Mouse (Mus musculus) heart, adult 11 months (tissue): ENCODE results near the gene Fn3k.

Source experiments
- DNase-seq: peaks from one replicate; pipeline ENCODE4 v3.0.0; 2022

Gene Fn3k

GRCm38 (mm10) chr11:121434156-121435155 is at the start of gene Fn3k:
Fn3k (plus strand) TSS chr11:121434913.
- DNase-seq: peak; percentile 99

DNA sequence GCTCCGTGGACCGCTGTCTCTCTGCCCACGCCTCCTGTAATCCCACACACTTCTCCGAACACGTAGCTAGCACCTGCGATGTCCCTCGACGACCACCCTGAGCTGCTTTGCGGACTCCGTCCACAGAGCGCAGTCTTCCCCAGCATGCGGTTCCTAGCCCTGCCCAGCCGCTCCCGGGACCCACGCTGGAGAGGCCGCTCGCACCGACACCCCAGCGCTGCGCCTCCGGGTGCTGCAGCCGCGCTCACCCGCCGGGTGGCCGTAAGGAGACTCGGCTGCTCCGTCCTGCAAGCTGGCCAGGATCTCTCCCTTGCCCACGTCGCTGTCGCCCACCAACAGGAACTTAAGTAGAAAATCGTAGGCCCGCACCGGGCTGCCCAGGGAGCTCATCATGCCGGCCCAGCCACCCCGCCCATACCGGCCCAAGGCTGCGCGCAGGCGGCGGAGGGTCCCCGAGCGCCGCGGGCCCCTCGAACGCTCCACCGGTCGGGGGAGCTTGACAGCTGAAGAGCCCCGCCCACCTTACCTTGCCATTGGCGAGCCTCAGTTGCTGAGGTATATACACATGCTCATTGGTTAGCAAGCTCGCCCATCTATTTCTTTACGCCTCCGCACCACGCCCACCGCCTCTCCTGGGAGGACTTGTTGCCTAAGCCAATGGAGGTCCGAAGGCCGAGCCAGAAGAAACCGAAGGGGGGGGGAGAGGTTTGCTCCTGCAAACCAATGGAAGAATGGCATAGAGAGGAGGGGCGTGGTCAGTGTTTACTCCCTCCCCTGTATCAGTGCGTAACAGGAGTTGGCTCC is 46.8 kb upstream of the Fn3k start, which contains the start of gene Rab40b:
TSS of gene Rab40b (minus strand) at position 502 of the 804 bp plus-strand sequence.
- peak; percentile 100 for DNase-seq

GRCm38 (mm10) chr11:121388554-121388945 is 46.2 kb upstream of the Fn3k start:
- no peak for DNase-seq

DNA sequence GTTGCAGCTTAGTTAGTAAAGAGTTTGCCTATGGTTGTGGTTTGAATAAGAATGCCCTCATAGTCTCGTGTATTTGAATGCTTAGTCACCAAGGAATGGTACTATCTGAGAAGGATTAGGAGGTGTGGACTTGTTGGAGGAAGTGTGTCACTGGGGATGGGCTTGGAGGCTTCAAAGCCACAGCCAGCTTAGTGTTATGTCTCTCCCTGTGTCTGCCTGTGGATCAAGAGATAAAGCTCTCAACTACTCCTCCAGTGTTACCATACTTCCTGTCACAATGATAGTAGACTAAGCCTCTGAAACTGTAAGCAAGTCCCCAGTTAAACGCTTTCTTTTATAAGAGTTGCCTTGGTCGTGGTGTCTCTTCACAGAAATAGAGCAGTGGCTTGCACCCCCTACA is 43.9 kb upstream of the Fn3k start:
- DNase-seq: no peak

- DNase-seq: peak; percentile 31
Observed at GRCm38 (mm10) chr11:121392405-121392804, 42.3 kb upstream of the Fn3k start.

DNA sequence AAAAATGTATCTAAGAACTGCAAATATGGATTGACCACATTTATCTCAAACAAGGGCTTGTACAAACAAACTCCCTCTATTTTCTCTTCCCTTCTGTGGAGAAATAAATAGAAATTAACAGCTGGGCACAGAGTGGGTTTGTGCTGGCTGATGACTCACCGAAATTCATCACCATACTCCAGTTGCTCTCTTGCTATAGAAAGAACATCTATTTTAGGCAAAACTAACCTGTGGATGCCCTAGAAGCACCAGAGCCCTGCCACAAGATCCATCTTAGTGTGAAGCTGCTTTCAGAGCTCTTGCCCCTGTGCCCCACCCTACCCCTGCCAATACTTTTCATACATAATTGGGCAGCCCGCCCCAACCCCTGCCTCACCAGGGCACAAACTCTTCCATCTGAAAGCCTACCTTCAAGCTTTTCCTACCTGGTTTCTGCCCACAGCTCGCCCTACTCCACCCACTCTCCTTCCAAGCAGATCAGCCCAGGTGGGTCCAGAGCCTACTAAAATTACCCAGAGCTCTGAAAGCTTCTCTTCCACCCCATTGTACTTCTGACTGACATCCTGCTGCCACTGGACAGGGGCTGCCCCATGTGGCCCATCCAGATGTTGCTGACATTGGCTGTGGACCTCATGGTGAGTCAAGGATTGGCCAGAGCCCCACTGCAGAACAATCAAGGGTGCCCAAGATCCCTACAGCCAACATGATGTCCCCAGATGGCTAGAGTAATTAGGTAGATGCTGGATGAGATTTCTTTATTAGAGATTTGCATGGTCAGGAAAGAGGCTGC is 27.2 kb upstream of the Fn3k start:
- peak; percentile 68 for DNase-seq

DNA sequence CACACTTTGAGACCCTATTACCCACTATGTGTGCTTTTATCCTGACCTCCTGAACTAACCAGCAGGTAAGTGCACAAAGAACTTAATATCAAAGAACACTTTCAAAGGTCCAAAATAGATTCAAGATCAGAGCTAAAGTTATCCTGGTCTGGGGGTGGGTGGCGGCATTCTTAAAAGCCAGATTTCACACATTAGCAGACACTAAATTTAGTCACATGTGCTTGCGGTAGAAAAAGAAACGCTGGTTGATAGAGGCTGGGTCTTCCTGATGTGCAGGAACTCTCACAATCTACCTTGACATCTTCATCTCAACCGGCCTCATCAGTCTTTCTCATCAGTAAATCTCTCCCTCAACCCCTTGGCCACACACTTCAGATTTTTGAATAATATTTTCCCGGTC is 20.0 kb upstream of the Fn3k start:
- peak; percentile 77 for DNase-seq

DNA sequence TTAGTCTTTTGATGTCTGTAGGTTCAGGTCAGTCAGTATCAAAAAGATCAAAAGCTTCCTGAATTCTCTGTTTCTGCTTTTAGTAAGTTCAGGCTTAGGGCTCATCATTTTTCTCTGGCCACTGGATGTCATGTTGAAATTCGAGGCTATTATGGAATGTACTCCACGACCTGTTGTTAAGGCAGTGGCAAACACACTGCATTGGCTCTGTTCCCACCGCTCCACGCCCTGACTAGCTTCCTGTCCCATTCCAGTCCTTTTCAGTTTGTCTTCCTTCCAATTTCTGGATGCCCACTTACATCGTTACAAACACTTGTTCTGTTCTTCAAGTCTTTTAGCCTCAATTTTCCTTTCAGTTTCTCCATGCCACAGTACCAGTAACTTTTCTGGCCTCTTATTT is 19.4 kb upstream of the Fn3k start:
- peak; percentile 81 for DNase-seq

- DNase-seq: no peak
Observed at GRCm38 (mm10) chr11:121417971-121418370, 16.7 kb upstream of the Fn3k start.

DNA sequence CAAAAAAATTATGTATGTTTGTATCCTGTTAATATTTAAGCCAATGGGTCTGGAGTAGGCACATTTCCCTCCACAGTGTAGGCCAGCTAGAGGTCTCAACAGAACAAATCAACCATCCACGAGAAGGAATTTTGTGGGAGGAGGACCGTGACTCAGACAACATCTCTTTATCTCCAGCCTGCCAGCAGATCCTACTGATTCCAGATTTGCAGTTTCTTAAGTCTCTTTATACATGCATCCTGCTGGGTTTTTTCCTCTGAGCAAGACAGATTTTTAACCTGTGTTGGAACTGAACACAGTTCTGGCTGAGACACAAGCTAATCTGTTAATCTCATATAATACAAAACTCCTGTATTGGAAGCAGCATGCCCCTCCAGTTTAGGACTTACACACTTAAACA is 15.8 kb upstream of the Fn3k start:
- peak; percentile 25 for DNase-seq

GRCm38 (mm10) chr11:121420379-121420778 is 14.3 kb upstream of the Fn3k start:
- peak; percentile 68 for DNase-seq

GRCm38 (mm10) chr11:121420830-121421552 is 13.7 kb upstream of the Fn3k start, which contains the start of gene Fn3krp:
Fn3krp (plus strand) TSS chr11:121421401.
- peak; percentile 100 for DNase-seq

- DNase-seq: no peak
Observed at GRCm38 (mm10) chr11:121421553-121422173, 13.1 kb upstream of the Fn3k start.

DNA sequence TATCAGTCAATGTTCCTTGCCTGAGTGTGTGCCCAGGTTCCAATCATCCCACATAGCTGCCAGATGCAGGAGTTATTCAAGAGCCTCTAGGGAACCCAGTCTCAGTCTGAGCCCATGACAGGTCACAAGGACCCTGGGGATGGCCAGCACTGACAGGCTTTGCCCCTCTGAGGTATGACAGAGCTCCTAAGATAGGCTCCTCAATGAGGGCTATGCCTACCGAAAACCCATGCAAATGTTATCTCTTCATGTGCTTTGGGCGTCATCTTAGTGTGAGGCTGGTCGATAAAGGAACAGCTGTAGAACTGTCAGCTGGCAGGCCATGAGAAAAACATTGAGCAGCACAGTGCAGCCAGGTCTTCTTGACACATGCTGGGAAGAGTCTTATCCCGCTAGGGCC is 1.3 kb upstream of the Fn3k start:
- DNase-seq: peak; percentile 86

DNA sequence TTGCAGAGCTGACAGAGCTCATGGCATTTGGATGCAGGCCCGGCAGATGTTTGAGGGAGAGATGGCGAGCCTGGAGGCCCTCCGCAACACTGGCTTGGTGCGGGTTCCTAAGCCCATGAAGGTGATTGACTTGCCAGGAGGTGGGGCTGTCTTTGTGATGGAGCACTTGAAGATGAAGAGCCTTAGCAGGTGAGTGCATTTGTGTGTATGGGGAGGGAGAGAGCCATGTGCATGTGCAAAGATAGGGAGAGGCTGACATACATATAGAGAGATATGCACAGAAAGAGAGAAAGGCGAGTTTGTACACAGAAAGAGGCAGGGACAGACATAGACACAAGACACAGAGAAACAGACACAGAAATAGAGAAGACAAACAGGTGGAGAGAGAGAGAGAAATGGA is 2.5 kb downstream of the Fn3k start:
- DNase-seq: no peak

DNA sequence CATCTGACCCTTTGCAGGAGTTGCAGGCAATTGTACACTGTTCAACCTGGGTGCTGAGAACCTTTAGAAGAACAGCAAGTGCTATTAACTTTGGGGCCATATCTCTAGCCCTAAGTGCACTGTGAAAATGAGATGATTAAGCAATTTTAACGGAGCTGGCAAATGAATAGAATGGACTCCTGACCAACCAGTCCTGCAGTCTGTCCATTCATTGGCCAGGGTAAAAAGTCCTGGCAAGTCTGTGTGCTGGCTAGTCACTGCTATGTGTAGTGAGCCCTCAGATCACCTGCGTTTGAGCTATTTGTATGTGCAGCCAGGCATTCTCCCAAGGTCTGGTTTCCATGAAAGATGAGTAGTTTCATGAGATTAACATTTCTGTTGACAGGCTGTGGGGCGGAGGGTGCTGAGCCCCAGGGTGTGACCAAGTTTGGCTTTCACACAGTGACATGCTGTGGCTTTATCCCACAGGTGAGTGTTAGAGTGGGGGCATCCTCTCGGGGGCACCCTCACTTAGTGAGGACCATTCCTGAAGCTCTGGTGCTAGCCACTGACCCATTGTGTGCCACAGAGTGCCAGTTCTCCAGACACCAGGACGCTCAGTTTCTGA is 5.1 kb downstream of the Fn3k start:
- no peak for DNase-seq

- no peak for DNase-seq
Observed at GRCm38 (mm10) chr11:121441653-121442052, 6.9 kb downstream of the Fn3k start.

- no peak for DNase-seq
Observed at GRCm38 (mm10) chr11:121442076-121442475, 7.4 kb downstream of the Fn3k start.

- no peak for DNase-seq
Observed at GRCm38 (mm10) chr11:121451216-121451726, 16.6 kb downstream of the Fn3k start.

DNA sequence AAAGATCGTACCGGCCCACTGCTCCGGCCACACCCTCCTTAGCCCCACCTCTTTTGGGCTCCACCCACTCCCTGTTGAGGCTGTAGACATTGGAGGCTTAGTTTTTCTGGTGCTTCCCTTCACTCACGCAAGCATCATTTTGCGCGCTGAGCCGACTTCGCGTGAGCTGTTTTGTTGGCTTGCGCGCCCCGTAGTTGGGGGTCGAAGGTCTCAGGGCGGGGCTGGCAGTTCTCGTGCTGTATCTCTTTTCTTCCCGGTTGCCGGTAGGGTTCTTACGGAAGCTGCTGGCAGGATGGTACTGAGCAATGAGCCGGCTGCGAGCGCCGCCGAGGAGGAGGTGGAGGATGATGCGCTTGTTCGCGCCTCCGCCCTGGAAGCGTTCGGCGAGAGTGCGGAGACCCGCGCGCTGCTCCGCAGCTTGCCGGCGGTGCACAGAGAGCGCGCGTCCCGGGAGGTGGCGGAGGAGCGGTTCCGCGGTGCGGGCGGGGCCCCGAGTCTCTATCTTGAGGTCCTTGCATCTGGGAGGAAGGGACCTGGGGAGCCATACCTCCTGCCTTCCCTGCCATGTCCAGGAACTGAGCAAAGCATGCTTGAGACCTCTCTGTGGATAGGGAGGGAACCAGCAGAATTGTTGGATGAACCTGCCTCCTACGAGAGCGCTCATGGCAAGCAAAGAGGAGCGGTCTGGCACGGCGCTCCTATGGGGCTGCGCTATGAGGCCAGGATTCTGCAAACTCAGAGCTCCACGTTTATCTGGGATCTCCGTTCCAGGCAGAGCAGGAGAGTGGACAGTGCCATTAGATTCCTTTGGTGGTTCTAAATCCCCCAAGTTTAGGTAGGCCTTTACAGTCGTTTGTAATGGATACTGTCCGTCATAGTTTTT is 17.3 kb downstream of the Fn3k start, which contains the start of gene Tbcd:
TSS of gene Tbcd (plus strand) at position 197 of the 883 bp plus-strand sequence.
- DNase-seq: peak; percentile 99
